Mouse (Mus musculus) CH12.LX (cell line): Measurements from ENCODE around the gene Oma1. TPM values are rescaled to one million over a fixed set of nuclear protein-coding genes. Genes with fewer than 3 reads are reported as not detected.

Experiments
- DNase-seq: peaks from one replicate; pipeline ENCODE4 v3.0.0-alpha.2; 2013; ENCODE audit errors: extremely low read depth
- H3K27ac ChIP-seq: 2 replicates; pipeline ENCODE4 v1.5.1; 2012; ENCODE audit warnings: low read depth, mild to moderate bottlenecking, control low read depth, moderate library complexity; ENCODE audit not compliant: insufficient read depth
- H3K27me3 ChIP-seq: replicated peaks from 2 replicates; pipeline ENCODE3; 2012; ENCODE audit warnings: inconsistent platforms
- H3K36me3 ChIP-seq, 2 experiments: replicated peaks in 1 of 2; 2 replicates each; pipeline versions ENCODE3 to v1.6.1; 2012; ENCODE audit warnings: inconsistent platforms in 1 of 2, low read length in 1 of 2, mild to moderate bottlenecking in 1 of 2, mixed read lengths in 1 of 2, moderate library complexity in 1 of 2; ENCODE audit not compliant: control insufficient read depth in 1 of 2, insufficient read depth in 1 of 2
- H3K4me1 ChIP-seq, 2 experiments: 2 replicates each; pipeline ENCODE4 v1.6.1; 2012; ENCODE audit warnings: inconsistent platforms in 1 of 2, moderate library complexity in 1 of 2; ENCODE audit not compliant: insufficient read depth in 2 of 2, control insufficient read depth in 1 of 2
- H3K4me2 ChIP-seq: 2 replicates; pipeline ENCODE4 v1.6.1; 2012; ENCODE audit warnings: low read depth, mild to moderate bottlenecking, control low read depth; ENCODE audit not compliant: poor library complexity, insufficient read depth, severe bottlenecking
- H3K4me3 ChIP-seq, 3 experiments: fragments of 150-350 bp in 1 of 3; sonication (generic) in 1 of 3; replicated peaks in 1 of 3; 2 replicates each; pipeline versions ENCODE3 to v1.5.1; 2011 to 2012; ENCODE audit warnings: low read depth in 2 of 3, low read length in 2 of 3, mild to moderate bottlenecking in 2 of 3, moderate library complexity in 2 of 3, control low read depth in 1 of 3, improper control_type of control experiment in 1 of 3, inconsistent platforms in 1 of 3, mixed read lengths in 1 of 3; ENCODE audit not compliant: poor library complexity in 1 of 3
- H3K79me2 ChIP-seq: replicated peaks from 2 replicates; pipeline ENCODE4 v1.6.1; 2012; ENCODE audit warnings: mild to moderate bottlenecking, moderate library complexity; ENCODE audit not compliant: control insufficient read depth, poor library complexity, insufficient read depth, severe bottlenecking; ENCODE audit errors: extremely low read depth
- H3K9ac ChIP-seq: 2 replicates; pipeline ENCODE4 v1.6.1; 2012; ENCODE audit warnings: low read depth, mild to moderate bottlenecking, control low read depth, moderate library complexity; ENCODE audit not compliant: insufficient read depth
- H3K9me3 ChIP-seq: replicated peaks from 2 replicates; pipeline ENCODE3; 2012; ENCODE audit warnings: low read length, inconsistent platforms, mixed read lengths
- CHD1 ChIP-seq: IDR thresholded peaks from 2 replicates; pipeline ENCODE4 v1.6.1; 2012; ENCODE audit warnings: low read depth, low read length, improper control_type of control experiment, inconsistent platforms
- CHD2 ChIP-seq: IDR thresholded peaks from 2 replicates; pipeline ENCODE4 v1.6.1; 2011; ENCODE audit warnings: low read length, improper control_type of control experiment
- CTCF ChIP-seq, 2 experiments: IDR thresholded peaks in 1 of 2; conservative IDR thresholded peaks in 1 of 2; 2 replicates each; pipeline ENCODE4 v1.5.1; 2011 to 2012; ENCODE audit warnings: low read depth in 2 of 2, low read length in 2 of 2, improper control_type of control experiment in 1 of 2, inconsistent platforms in 1 of 2, mild to moderate bottlenecking in 1 of 2, moderate library complexity in 1 of 2
- E2F4 ChIP-seq: IDR thresholded peaks from 2 replicates; pipeline ENCODE4 v1.6.1; 2011; ENCODE audit warnings: low read depth, low read length, improper control_type of control experiment; ENCODE audit not compliant: insufficient replicate concordance
- ELF1 ChIP-seq: IDR thresholded peaks from 2 replicates; pipeline ENCODE4 v1.6.1; 2014; ENCODE audit warnings: low read depth, mild to moderate bottlenecking, inconsistent platforms, low read length, improper control_type of control experiment
- GABPA ChIP-seq: IDR thresholded peaks from 2 replicates; pipeline ENCODE4 v1.6.1; 2012; ENCODE audit warnings: low read depth, low read length, improper control_type of control experiment, inconsistent platforms; ENCODE audit not compliant: insufficient replicate concordance
- JUN ChIP-seq: IDR thresholded peaks from 2 replicates; pipeline ENCODE4 v1.6.1; 2011; ENCODE audit warnings: low read depth, mild to moderate bottlenecking, low read length, improper control_type of control experiment, moderate library complexity; ENCODE audit not compliant: insufficient read depth
- JUND ChIP-seq: conservative IDR thresholded peaks from 2 replicates; pipeline ENCODE4 v1.6.1; 2011; ENCODE audit warnings: low read depth, low read length, improper control_type of control experiment
- MAFK ChIP-seq: IDR thresholded peaks from 2 replicates; pipeline ENCODE4 v1.6.1; 2011; ENCODE audit warnings: low read length, improper control_type of control experiment; ENCODE audit not compliant: insufficient replicate concordance
- MAX ChIP-seq: IDR thresholded peaks from 2 replicates; pipeline ENCODE4 v1.6.1; 2011; ENCODE audit warnings: low read length, improper control_type of control experiment
- MAZ ChIP-seq: IDR thresholded peaks from 2 replicates; pipeline ENCODE4 v1.6.1; 2012; ENCODE audit warnings: low read depth, mild to moderate bottlenecking, inconsistent platforms, low read length, improper control_type of control experiment, moderate library complexity
- MEF2A ChIP-seq: IDR thresholded peaks from 2 replicates; pipeline ENCODE4 v1.6.1; 2014; ENCODE audit warnings: low read depth, mild to moderate bottlenecking, inconsistent platforms, low read length, improper control_type of control experiment, borderline replicate concordance
- MXI1 ChIP-seq: IDR thresholded peaks from 2 replicates; pipeline ENCODE4 v1.6.1; 2011; ENCODE audit warnings: mild to moderate bottlenecking, low read depth, low read length, improper control_type of control experiment
- MYC ChIP-seq: IDR thresholded peaks from 2 replicates; pipeline ENCODE4 v1.6.1; 2011; ENCODE audit warnings: low read depth, mild to moderate bottlenecking, improper control_type of control experiment, low read length
- NELFE ChIP-seq: IDR thresholded peaks from 2 replicates; pipeline ENCODE4 v1.6.1; 2011; ENCODE audit warnings: low read depth, low read length, improper control_type of control experiment
- NRF1 ChIP-seq: IDR thresholded peaks from 2 replicates; pipeline ENCODE4 v1.6.1; 2014; ENCODE audit warnings: low read depth, mild to moderate bottlenecking, inconsistent platforms, low read length, improper control_type of control experiment, moderate library complexity
- POLR2A ChIP-seq: IDR thresholded peaks from 2 replicates; pipeline ENCODE4 v1.6.1; 2011; ENCODE audit warnings: low read depth, mild to moderate bottlenecking, improper control_type of control experiment, low read length
- RCOR1 ChIP-seq: conservative IDR thresholded peaks from 2 replicates; pipeline ENCODE4 v1.6.1; 2012; ENCODE audit warnings: low read depth, mild to moderate bottlenecking, inconsistent platforms, low read length, improper control_type of control experiment
- SMC3 ChIP-seq: IDR thresholded peaks from 2 replicates; pipeline ENCODE4 v1.6.1; 2011; ENCODE audit warnings: low read depth, low read length, improper control_type of control experiment
- USF1 ChIP-seq: IDR thresholded peaks from 2 replicates; pipeline ENCODE4 v1.6.1; 2014; ENCODE audit warnings: low read depth, mild to moderate bottlenecking, inconsistent platforms, low read length, improper control_type of control experiment
- USF2 ChIP-seq: conservative IDR thresholded peaks from 2 replicates; pipeline ENCODE4 v1.6.1; 2011; ENCODE audit warnings: low read depth, low read length, improper control_type of control experiment
- ZNF384 ChIP-seq: IDR thresholded peaks from 2 replicates; pipeline ENCODE4 v1.6.1; 2012; ENCODE audit warnings: low read depth, low read length, improper control_type of control experiment, inconsistent platforms
- dilution Hi-C: fragments of 300-500 bp; cut with MboI; formaldehyde crosslinking; loops from 2 replicates; pipeline ENCODE4 v1.14.3; 2020; ENCODE audit warnings: low sequenced_read_pairs; ENCODE audit not compliant: extremely low pct_unique_long_range_greater_than_20kb, extremely low pct_ligation_motif_present
- in situ Hi-C: fragments of 300-500 bp; cut with MboI; formaldehyde crosslinking; loops from 3 replicates; pipeline ENCODE4 v1.14.3; 2019; ENCODE audit warnings: low sequenced_read_pairs, low pct_ligation_motif_present, low pct_unique_long_range_greater_than_20kb, mixed read lengths
- polyA plus RNA-seq: library from polyadenylated mRNA; unstranded; fragments of >175 nt; gene quantifications from 2 replicates; pipeline ENCODE4 v1.2.1, GENCODE M21; 2012; ENCODE audit warnings: low read depth; ENCODE audit not compliant: insufficient read length
- total RNA-seq, 2 experiments: library from RNA; depleted of rRNA; stranded (reverse); fragments of 300-350 nt in 1 of 2; fragments of >200 nt in 1 of 2; gene quantifications; 2 replicates each; pipeline ENCODE4 v1.2.3; 2012 to 2014

The Oma1 gene
- total and polyA plus RNA-seq, 3 experiments: 15.7 to 20.7 (median 16.8) TPM

- no peak for DNase-seq
- peaks cover 3% of the 10 kb centered on the region for H3K9me3 ChIP-seq
- TF ChIP-seq NRF1: no peak
- no peak for TF ChIP-seq CHD1
- H3K27ac ChIP-seq: no peak overlapping the region
- in situ Hi-C loops (no loop called here), dilution Hi-C loops (no loop called here)
- no peaks in the 10 kb centered on the region for H3K36me3 ChIP-seq
- no peak overlapping the region for H3K4me3 ChIP-seq
- no peak overlapping the region for H3K9ac ChIP-seq
- H3K4me2 ChIP-seq: no peak overlapping the region
- peaks cover 16% of the 10 kb centered on the region for H3K27me3 ChIP-seq
- H3K4me1 ChIP-seq: 0 out of 4 replicates have a peak, but pooled peaks cover 0 to 2% of the 10 kb centered on the region in 2 experiments
- H3K79me2 ChIP-seq: no peaks in the 10 kb centered on the region
These were observed 76.0 kb downstream of the Oma1 start for GRCm38 (mm10) chr4:103389583-103389982.

DNA sequence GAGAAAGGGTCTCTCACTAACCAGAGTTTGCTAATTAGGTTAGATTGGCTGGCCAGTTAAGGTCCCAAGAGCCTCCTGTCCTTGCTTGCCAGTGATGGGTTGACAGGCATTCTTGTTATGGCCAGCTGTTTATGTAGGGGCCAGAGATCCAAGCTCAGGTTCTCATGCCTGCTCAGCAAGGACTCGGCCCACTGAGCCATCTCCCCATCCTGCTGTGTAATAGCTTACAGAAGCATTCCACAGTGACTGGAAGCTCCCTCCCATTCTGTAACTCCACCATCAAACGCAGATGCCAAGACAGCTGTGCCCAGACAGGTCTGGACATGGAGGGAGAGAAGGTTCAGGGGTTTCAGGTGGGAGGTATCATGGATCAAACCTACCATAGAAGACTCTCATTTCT lies 76.9 kb downstream of the Oma1 start:
- H3K27ac ChIP-seq: no peak overlapping the region
- dilution Hi-C loops: no loop called here
- DNase-seq: no peak
- peaks cover 3% of the 10 kb centered on the region for H3K9me3 ChIP-seq
- H3K4me1 ChIP-seq: 0 out of 4 replicates have a peak, but pooled peaks cover 0 to 2% of the 10 kb centered on the region in 2 experiments
- in situ Hi-C loops: no loop called here
- no peaks in the 10 kb centered on the region for H3K36me3 ChIP-seq
- no peak overlapping the region for H3K4me2 ChIP-seq
- no peak for TF ChIP-seq E2F4
- no peak for TF ChIP-seq MAFK
- no peak for TF ChIP-seq RCOR1
- no peak for TF ChIP-seq JUND
- TF ChIP-seq MAZ: no peak
- H3K27me3 ChIP-seq: peaks cover 19% of the 10 kb centered on the region
- no peak overlapping the region for H3K4me3 ChIP-seq
- no peak overlapping the region for H3K9ac ChIP-seq
- H3K79me2 ChIP-seq: no peaks in the 10 kb centered on the region

DNA sequence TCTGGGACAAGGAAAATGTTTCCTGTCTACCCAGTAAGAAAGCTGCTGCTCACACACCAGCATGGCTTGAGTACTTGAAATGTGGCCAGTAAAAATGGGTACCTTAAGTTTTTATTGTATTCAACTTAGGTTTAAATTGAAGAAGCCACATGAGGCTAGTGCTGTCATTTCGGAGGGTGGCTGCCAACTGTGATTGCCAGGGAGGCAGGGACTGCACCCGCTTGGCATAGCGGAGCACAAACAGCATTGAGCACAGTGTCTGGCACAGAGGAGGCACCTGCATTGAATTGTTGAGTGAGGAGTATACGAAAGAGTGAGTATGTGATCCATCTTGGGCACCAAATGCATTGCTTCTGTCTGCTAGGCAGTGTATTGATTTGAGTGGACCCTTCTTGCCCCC lies 81.5 kb downstream of the Oma1 start:
- TF ChIP-seq CHD2: no peak
- no peak for TF ChIP-seq CTCF (conservative IDR thresholded peaks at IDR 0.05 in 1 of 2, IDR thresholded peaks at IDR 0.05 in 1 of 2; ENCODE audit: low read depth in 2 of 2, low read length in 2 of 2)
- TF ChIP-seq MAX: no peak
- no peak for TF ChIP-seq MYC
- no peak for TF ChIP-seq USF2
- TF ChIP-seq CHD1: no peak
- no peak for TF ChIP-seq ZNF384
- TF ChIP-seq MXI1: no peak
- TF ChIP-seq NELFE: no peak
- TF ChIP-seq GABPA: no peak
- TF ChIP-seq MEF2A: no peak
- no peak for TF ChIP-seq JUN
- no peak for TF ChIP-seq SMC3
- no peak for TF ChIP-seq POLR2A
- TF ChIP-seq ELF1: no peak
- no peak for TF ChIP-seq USF1
- TF ChIP-seq RCOR1: no peak
- TF ChIP-seq, all 38 proteins: peak for 0
- Histone ChIP-seq H3K36me3 (no peaks in the 10 kb centered on the region), H3K27ac (no peak overlapping the region), H3K4me3 (no peak overlapping the region), H3K9me3 (no peaks in the 10 kb centered on the region), H3K4me1 (no peaks in the 10 kb centered on the region), H3K27me3 (peaks cover 29% of the 10 kb centered on the region), H3K79me2 (no peaks in the 10 kb centered on the region), H3K9ac (no peak overlapping the region), H3K4me2 (no peak overlapping the region)
- DNase-seq: no peak
- dilution Hi-C loops: no loop called here
- in situ Hi-C loops: no loop called here
